Mouse (Mus musculus) CD4-positive, CD25-positive, alpha-beta regulatory T cell, adult 2 months (primary cell): ENCODE data around the gene Bcl2l14.

ENCODE experiments used
- DNase-seq: peaks from one replicate; pipeline ENCODE4 v3.0.0-alpha.2; 2012; ENCODE audit warnings: low read depth, low spot score

Gene Bcl2l14

DNA sequence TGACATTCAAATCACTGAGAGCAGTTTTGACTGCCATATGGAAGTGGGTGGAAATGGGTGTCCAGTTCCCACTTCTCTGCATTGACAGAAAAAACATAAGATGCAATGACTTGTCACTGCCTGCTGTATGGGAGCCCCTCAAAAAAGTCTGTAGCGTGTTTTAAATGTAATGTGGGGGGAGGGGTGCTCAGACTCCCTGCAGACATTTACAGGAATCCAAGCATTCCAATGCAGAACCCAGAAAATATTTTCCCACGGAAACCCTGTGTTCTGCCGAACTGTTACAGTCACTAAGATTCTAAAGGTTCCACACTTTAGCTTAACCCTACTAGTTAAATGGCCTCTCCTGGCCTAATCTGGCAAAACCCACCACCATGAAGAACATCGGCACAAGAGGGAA lies at the start of gene Bcl2l14:
TSS of gene Bcl2l14 (plus strand) at position 301 of the 400 bp plus-strand sequence.
- no peak for DNase-seq

- DNase-seq = peak; percentile 27
Measured at GRCm38 (mm10) chr6:134348526-134349067, 47.5 kb upstream of the Bcl2l14 start.

DNA sequence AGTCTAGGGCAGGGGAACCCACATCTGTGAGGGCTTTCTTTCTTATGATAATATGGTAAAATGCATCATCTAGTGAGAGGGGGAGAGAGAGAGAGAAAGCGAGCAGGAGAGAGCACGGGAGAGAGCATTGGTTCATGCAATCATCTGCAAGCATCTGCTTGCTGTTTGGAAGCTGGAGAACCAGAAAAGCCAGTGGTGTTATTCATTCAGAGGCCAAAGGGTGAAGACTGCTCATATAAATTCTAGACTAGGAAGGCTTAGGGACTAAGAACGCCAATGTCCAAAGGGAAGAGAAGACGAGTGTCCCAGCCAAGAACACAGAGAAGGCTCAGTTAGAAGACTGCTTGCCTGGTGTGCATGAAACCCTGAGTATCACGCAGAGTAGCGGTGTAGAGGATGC lies 43.2 kb upstream of the Bcl2l14 start:
- DNase-seq = no peak

- DNase-seq = no peak
Measured at GRCm38 (mm10) chr6:134353751-134354150, 42.4 kb upstream of the Bcl2l14 start.

DNA sequence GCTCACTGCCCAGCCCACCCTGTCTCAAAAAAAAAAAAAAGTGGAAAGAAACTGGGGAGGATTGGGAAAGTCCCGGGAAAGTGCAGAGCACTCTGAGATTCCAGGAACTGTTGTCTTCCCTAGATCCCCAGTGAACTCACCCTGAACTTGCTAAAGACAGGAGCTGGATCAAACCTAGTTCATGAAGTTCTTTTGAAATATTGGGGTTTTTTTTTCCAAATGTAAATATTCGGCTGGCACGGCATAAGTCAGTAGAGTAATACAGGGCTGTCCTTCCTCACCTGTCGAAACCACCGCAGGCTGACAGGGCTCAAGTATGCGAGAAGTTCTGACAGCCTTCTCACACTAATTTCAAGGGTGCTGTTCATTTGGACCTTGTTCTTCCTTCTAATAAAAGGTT lies 38.5 kb upstream of the Bcl2l14 start:
- DNase-seq = no peak

GRCm38 (mm10) chr6:134360079-134360478 lies 36.0 kb upstream of the Bcl2l14 start:
- DNase-seq = peak; percentile 43

- peak; percentile 63 for DNase-seq
Measured at GRCm38 (mm10) chr6:134364644-134365043, 31.5 kb upstream of the Bcl2l14 start.

GRCm38 (mm10) chr6:134365952-134366351 lies 30.2 kb upstream of the Bcl2l14 start:
- DNase-seq = peak; percentile 17

- DNase-seq = peak; percentile 45
Measured at GRCm38 (mm10) chr6:134366366-134367351, 29.5 kb upstream of the Bcl2l14 start.

- peak; percentile 4 for DNase-seq
Measured at GRCm38 (mm10) chr6:134367366-134368281, 28.5 kb upstream of the Bcl2l14 start.

- peak; percentile 24 for DNase-seq
Measured at GRCm38 (mm10) chr6:134372946-134373345, 23.2 kb upstream of the Bcl2l14 start.

DNA sequence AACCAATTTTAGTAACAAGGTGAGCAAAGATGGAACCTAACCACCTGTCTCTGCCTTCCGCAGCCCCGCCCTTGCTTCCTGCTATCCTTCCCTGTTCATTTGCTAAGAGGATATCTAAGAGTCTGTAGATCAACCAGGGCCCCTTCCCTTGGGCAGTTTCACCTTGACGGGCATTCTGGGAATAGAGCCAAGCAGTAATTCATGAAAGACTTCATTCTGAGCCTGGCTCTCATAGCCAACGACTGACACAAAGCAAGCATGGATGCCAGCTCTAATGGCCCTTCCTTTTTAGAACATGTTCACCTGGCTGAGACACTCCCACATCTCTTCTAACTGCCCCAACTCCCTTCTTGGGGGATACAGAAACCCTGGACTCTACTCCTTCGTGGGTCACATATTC lies 18.9 kb upstream of the Bcl2l14 start:
- no peak for DNase-seq

DNA sequence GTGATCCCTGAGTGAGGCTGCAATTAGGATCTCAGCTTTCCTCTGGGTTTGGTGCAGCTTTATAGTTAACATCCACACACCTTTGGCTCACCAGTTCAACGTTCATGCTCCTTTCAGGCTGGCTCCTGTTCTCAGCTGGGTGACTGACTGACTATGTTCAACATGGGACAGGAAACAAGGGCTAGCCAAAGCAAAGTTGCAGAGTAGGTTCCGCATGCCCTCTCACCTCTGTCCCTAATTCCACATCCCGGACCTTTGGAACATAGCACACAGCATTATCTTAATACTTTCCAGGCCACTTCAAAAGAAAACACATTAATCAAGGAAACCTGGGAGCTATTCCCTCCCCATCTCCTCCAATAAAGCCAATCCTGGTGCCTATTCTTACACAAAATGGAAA lies 18.3 kb upstream of the Bcl2l14 start:
- no peak for DNase-seq

GRCm38 (mm10) chr6:134381462-134381861 lies 14.7 kb upstream of the Bcl2l14 start:
- DNase-seq = no peak

GRCm38 (mm10) chr6:134385931-134386330 lies 10.2 kb upstream of the Bcl2l14 start:
- DNase-seq = no peak

DNA sequence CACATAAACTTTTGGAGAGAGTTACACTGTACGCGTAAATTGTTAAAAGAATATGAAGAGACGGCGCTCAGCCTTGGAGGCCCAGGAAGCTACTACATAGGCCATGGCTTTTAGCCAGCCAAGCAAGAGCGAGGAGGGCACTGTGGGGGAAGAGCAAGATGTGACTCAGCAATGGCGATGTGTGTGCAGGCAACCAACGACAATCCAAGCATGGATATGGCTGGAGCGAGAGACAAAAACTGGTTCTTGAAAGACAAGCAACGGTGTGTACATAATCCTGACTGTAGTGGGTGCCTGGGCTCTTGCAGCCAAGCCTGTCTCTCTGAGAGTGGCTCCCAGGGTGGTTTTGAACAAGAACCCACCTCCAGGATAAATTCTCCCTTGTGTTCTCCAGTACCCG lies 8.7 kb upstream of the Bcl2l14 start:
- DNase-seq = no peak

DNA sequence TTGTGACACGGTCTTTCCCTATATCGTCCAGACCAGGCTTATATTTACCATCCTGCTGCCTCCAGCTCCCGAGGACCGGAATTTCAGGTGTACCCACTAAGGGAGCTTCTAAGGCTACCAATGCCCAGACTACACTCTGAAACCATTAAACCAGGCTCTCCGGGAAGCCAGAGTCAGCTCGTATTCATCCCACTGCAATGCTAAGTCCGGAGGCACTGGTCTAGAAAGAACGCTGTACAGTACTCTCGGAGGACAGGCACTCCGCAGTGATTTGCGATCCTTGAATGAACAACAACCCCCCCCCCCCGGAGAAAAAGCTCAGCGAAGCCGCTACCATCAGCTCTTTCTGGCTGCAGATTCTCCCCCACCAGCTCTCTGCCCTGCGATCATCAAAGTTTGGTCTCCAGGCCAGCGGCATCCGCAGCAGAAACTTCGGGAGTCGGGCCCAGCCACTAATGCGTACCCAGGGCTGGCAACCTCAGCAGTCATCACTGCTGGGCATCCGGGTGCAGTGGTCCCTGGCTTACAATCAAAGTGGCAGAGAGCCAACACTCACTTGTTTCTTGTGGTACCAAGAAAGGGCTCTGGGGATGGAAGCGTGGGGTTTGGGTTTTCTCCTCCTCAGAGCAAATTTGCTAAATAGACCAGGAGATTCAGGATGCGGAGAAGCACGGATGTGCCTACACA lies 7.6 kb upstream of the Bcl2l14 start:
- no peak for DNase-seq

DNA sequence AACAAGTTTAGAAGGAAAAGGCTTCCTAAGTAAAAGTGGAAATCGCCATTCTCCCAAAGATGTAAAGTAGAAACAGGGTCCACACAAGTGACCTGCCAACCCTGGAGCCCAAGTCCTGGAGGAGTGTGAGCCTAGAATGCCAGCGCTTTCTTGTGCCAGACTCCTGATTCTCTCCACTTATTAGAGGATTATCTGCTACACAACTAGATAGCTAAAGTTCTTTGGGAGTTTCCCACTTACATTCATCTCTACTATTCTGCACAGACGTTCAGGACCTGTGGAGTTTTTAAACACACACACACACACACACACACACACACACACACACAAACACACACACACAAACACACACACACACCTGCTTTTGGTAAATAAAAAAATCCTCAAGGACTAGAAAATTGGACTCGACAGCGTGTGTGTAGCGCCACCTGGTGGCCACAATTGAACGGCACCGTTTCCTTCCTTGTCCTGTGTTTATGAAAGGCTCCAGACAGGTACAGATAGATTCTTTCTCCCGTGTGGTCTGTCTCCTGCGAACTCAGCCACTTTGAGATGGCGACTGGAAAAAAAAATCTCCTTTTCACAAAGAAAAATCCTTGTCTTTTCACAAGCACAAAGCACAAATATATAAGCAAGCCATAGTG lies 6.7 kb upstream of the Bcl2l14 start:
- peak; percentile 88 for DNase-seq

- DNase-seq = no peak
Measured at GRCm38 (mm10) chr6:134389917-134390316, 6.2 kb upstream of the Bcl2l14 start.

DNA sequence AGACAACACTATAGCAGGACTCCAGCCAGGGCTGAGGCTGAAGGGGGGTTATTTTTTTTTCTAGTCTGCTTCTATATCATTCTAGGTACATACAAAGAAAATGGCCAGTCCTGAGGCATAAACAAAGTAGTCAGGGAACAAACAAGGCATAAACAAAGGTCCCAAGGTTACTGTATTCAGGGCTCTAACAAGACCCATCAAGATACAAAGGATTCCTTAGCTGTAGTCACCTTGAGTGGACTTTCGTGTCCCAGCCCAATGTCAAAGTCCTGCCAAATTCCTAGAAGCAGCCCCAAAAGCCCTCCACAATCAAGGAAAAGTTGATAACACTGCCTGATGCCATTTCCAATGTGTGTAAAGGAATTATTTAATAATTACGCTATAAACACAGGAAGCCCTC lies 5.3 kb upstream of the Bcl2l14 start:
- DNase-seq = no peak
